Mouse (Mus musculus) left cerebral cortex, postnatal 4 days (tissue): ENCODE results near the gene Atg9b. TPM values are rescaled to one million over a fixed set of nuclear protein-coding genes. Genes with fewer than 3 reads are reported as not detected.

ENCODE experiments used
- total RNA-seq, 2 experiments: library from RNA; stranded (reverse); gene quantifications; 2 replicates each; pipeline ENCODE4 v1.2.3; 2021

Gene Atg9b
- total RNA-seq, 2 experiments from 2014 or later, result 6.4 to 8.1 TPM

Other genes starting within 250 kb of the Atg9b start
- 10 to 100 TPM in 1 of 2 experiments, 1 to 10 TPM in 1; 9.7 to 11.3 TPM for gene Nupl2, start 227.2 kb downstream of the Atg9b start, total RNA-seq
- gene Kcnh2, start 40.5 kb downstream of the Atg9b start, total RNA-seq, result 10 to 100 TPM; 16.4 to 21.2 TPM
- gene Nos3, start 27.3 kb downstream of the Atg9b start, total RNA-seq, result 10 to 100 TPM; 10.0 to 10.2 TPM
- gene Abcb8, start 1.5 kb upstream of the Atg9b start, total RNA-seq, result 10 to 100 TPM; 44.5 to 53.6 TPM
- not detected for gene Asic3, start 21.2 kb upstream of the Atg9b start, total RNA-seq
- 100 to 1,000 TPM; 122 to 132 TPM for gene Cdk5, start 31.4 kb upstream of the Atg9b start, total RNA-seq
- 10 to 100 TPM; 26.9 to 30.4 TPM for gene Slc4a2, start 31.7 kb upstream of the Atg9b start, total RNA-seq
- gene Fastk, start 53.1 kb upstream of the Atg9b start, total RNA-seq, result 10 to 100 TPM; 82.6 to 83.4 TPM
- 10 to 100 TPM; 30.1 to 31.1 TPM for gene Tmub1, start 55.7 kb upstream of the Atg9b start, total RNA-seq
- 100 to 1,000 TPM; 472 to 479 TPM for gene Agap3, start 60.0 kb upstream of the Atg9b start, total RNA-seq
- 1 to 10 TPM in 1 of 2 experiments, not detected in 1; 1.2 TPM for gene Gbx1, start 135.1 kb upstream of the Atg9b start, total RNA-seq
- gene Asb10, start 148.8 kb upstream of the Atg9b start, total RNA-seq, result under 1 TPM in 1 of 2 experiments, not detected in 1; 0.60 TPM
- gene 4931409K22Rik, start 164.7 kb upstream of the Atg9b start, total RNA-seq, result not detected
- 10 to 100 TPM; 52.9 to 54.7 TPM for gene Abcf2, start 185.3 kb upstream of the Atg9b start, total RNA-seq
- gene Chpf2, start 194.6 kb upstream of the Atg9b start, total RNA-seq, result 10 to 100 TPM; 28.7 to 33.7 TPM
- gene Smarcd3, start 232.3 kb upstream of the Atg9b start, total RNA-seq, result 100 to 1,000 TPM; 179 to 183 TPM